Mouse (Mus musculus): ENCODE results near the gene Dstyk. TPM values are rescaled to one million over a fixed set of nuclear protein-coding genes. Genes with fewer than 3 reads are reported as not detected.

Gene Dstyk
- polyA plus RNA-seq, 1 experiment from 2014 or later: 12.4 TPM

DNA sequence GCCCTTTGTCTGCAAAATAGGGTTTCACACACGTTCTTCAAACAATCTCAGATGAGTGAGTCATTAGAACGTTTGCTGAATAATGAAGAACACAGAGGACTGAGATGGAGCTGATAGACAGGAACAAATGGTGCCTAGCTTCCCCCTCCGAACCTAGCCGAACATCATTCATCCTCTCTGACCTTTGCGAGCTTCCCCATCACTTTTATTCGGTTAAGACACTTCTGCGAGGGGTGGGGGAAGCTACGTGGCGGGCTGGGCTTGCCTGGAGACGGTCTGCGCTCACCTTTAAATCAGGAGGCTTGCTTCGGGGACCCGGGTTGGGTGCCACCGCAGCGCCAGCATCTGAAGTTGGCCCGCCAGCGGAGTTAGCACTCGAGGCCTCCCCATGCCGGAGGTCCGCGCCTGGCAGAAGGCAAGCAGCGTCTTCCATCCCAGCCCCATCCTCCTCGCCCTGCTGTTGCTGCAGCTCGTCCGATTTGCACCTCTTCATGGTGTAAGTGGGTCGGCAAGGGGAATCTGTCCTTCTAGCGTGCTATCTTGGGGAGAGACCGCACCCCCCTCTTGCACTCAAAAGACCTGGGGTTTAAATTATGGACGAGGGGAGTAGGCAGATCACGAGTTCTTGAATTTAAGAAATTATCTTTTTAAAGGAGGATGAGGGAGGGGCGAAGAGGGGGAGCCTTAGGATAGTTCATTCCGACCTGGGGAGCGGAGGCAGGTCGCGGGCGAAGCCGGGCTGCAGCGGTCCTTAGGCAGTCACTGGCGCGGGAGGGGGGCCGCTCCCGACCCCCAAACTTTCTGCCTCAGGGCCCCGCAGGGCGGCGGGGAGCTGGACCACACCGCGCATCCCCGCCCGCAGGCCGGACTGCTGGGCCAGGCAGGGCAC is 26.4 kb upstream of the Dstyk start, which contains the start of gene Tmcc2:
Gene Tmcc2 (minus strand): TSS at position 591 of the 889 bp plus-strand sequence.
- WGBS: under 1% methylated on average over 50 of the region's 50 CpGs
- Histone ChIP-seq H3K9me3 (no peaks in the 10 kb centered on the region), H3K27me3 (replicated peaks) (no peaks in the 10 kb centered on the region), H3K9ac (peak within 1 kb of the TSS; percentile 79), H3K36me3 (replicated peaks) (no peaks in the 10 kb centered on the region), H3K4me3 (peak within 1 kb of the TSS; percentile 60), H3K4me2 (peak within 1 kb of the TSS; percentile 83), H3K4me1 (peaks cover 53% of the 10 kb centered on the region), H3K27ac (peak within 1 kb of the TSS; percentile 90)
- ATAC-seq (replicated peaks): peak; percentile 38

DNA sequence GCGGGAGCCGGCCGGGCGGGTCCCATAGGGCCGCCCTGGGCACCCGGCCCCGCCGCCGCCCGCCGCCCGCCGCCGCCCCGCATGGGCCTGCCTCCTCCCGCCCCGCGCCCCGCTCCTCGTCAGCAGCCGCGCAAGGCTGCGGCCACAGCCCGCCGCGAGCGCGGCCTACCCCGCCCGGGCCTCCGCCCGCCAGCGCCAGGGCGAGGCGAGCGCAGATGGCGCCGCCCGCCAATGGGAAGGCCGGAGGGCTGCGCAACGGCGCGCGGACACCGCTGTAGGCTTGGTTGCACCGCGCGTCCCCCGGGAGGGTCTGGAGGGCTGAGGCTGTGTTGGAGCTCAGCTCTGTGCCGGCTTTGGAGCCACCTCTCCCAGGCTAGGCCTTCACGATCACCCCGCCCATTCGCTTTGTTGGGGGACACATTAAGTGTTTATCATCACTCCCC is 25.8 kb upstream of the Dstyk start:
- Histone ChIP-seq H3K36me3 (replicated peaks) (no peaks in the 10 kb centered on the region), H3K27me3 (replicated peaks) (no peaks in the 10 kb centered on the region), H3K27ac (peak overlapping the region; percentile 90), H3K4me3 (peak overlapping the region; percentile 60), H3K9ac (peak overlapping the region; percentile 79), H3K9me3 (no peaks in the 10 kb centered on the region), H3K4me1 (peaks cover 46% of the 10 kb centered on the region), H3K4me2 (peak overlapping the region; percentile 83)
- peak; percentile 95 for ATAC-seq (replicated peaks)
- WGBS: under 1% methylated on average over 45 of the region's 54 CpGs

DNA sequence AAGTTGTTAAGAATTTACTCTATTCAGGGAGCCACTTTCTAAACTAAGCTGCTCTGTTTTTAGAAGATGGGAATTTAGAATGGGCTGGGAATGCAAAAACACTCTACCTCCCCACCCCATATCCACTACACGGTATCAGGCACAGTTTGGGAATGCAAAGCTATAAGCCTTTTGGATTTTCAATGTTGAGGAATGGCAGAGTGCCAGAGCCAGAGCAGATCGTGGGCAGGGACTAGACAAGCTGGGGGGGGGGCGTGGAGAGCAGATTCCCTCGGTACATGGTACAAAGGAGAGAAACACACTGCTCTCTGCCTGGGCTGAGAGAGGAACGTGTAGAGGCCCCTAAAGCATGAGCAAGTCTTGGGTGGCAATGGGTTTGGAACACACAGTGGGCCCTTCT is 24.5 kb upstream of the Dstyk start:
- H3K4me2 ChIP-seq: no peak overlapping the region
- H3K9ac ChIP-seq: no peak overlapping the region
- H3K9me3 ChIP-seq: no peaks in the 10 kb centered on the region
- no peak overlapping the region for H3K4me3 ChIP-seq
- H3K27me3 ChIP-seq (replicated peaks): no peaks in the 10 kb centered on the region
- H3K27ac ChIP-seq: no peak overlapping the region
- ATAC-seq (replicated peaks): no peak
- WGBS: 57% methylated on average over 5 of the region's 5 CpGs
- no peaks in the 10 kb centered on the region for H3K36me3 ChIP-seq (replicated peaks)
- peaks cover 37% of the 10 kb centered on the region for H3K4me1 ChIP-seq

GRCm38 (mm10) chr1:132396705-132397104 is 20.6 kb upstream of the Dstyk start:
- H3K36me3 ChIP-seq (replicated peaks): no peaks in the 10 kb centered on the region
- no peak overlapping the region for H3K4me2 ChIP-seq
- H3K9ac ChIP-seq: no peak overlapping the region
- no peak for ATAC-seq (replicated peaks)
- no peaks in the 10 kb centered on the region for H3K9me3 ChIP-seq
- H3K27me3 ChIP-seq (replicated peaks): no peaks in the 10 kb centered on the region
- WGBS: 61% methylated on average over 2 of the region's 2 CpGs
- no peak overlapping the region for H3K27ac ChIP-seq
- H3K4me1 ChIP-seq: peaks cover 10% of the 10 kb centered on the region
- no peak overlapping the region for H3K4me3 ChIP-seq

GRCm38 (mm10) chr1:132400538-132400937 is 16.8 kb upstream of the Dstyk start:
- no peak overlapping the region for H3K4me3 ChIP-seq
- ATAC-seq (replicated peaks): no peak
- no peak overlapping the region for H3K9ac ChIP-seq
- H3K36me3 ChIP-seq (replicated peaks): no peaks in the 10 kb centered on the region
- no peak overlapping the region for H3K27ac ChIP-seq
- WGBS: 65% methylated on average over 1 of the region's 1 CpGs
- no peaks in the 10 kb centered on the region for H3K27me3 ChIP-seq (replicated peaks)
- H3K4me1 ChIP-seq: no peaks in the 10 kb centered on the region
- no peaks in the 10 kb centered on the region for H3K9me3 ChIP-seq
- no peak overlapping the region for H3K4me2 ChIP-seq

GRCm38 (mm10) chr1:132401843-132402242 is 15.5 kb upstream of the Dstyk start:
- ATAC-seq (replicated peaks): no peak
- H3K36me3 ChIP-seq (replicated peaks): no peaks in the 10 kb centered on the region
- no peaks in the 10 kb centered on the region for H3K9me3 ChIP-seq
- H3K9ac ChIP-seq: no peak overlapping the region
- 92% methylated on average over 1 of the region's 1 CpGs for WGBS
- no peaks in the 10 kb centered on the region for H3K27me3 ChIP-seq (replicated peaks)
- H3K27ac ChIP-seq: no peak overlapping the region
- H3K4me3 ChIP-seq: no peak overlapping the region
- H3K4me1 ChIP-seq: no peaks in the 10 kb centered on the region
- no peak overlapping the region for H3K4me2 ChIP-seq

DNA sequence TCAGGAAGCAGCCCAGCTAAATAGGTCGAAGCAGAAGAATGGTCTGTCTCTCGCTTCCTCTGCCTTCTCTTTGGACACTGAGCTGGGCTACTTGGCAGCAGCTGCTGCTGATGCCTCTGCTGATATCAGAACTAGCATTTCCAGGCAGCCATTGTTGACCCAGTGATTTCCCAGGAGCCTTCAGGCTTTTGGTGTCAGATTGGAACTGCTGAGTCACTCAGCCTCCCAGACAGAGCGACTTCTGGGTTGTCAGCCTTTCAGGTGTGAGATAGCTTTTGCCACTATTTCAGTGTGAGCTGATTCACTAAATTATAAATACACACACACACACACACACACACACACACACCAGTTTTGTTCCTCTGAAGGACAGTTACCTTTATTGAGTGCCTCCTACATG is 6.7 kb upstream of the Dstyk start:
- Histone ChIP-seq H3K4me3 (no peak overlapping the region), H3K27ac (no peak overlapping the region), H3K36me3 (replicated peaks) (no peaks in the 10 kb centered on the region), H3K4me2 (no peak overlapping the region), H3K27me3 (replicated peaks) (no peaks in the 10 kb centered on the region), H3K4me1 (no peaks in the 10 kb centered on the region), H3K9ac (no peak overlapping the region), H3K9me3 (no peaks in the 10 kb centered on the region)
- no peak for ATAC-seq (replicated peaks)
- 89% methylated on average over 3 of the region's 3 CpGs for WGBS

- H3K4me1 ChIP-seq: peaks cover 25% of the 10 kb centered on the region
- ATAC-seq (replicated peaks): no peak
- H3K36me3 ChIP-seq (replicated peaks): no peaks in the 10 kb centered on the region
- peak overlapping the region; percentile 89; the same call in 1 of the 2 replicates for H3K4me2 ChIP-seq
- H3K27ac ChIP-seq: no peak overlapping the region
- H3K4me3 ChIP-seq: peak overlapping the region; percentile 91; the same call in 1 of the 2 replicates
- H3K9ac ChIP-seq: no peak overlapping the region
- no peaks in the 10 kb centered on the region for H3K27me3 ChIP-seq (replicated peaks)
- no peaks in the 10 kb centered on the region for H3K9me3 ChIP-seq
- 76% methylated on average over 8 of the region's 8 CpGs for WGBS
Observed at GRCm38 (mm10) chr1:132416244-132416942, 962 bp upstream of the Dstyk start.

GRCm38 (mm10) chr1:132416943-132417290 is 438 bp upstream of the Dstyk start:
- Histone ChIP-seq H3K4me1 (peaks cover 25% of the 10 kb centered on the region), H3K27ac (peak overlapping the region; percentile 91), H3K4me2 (peak overlapping the region; percentile 89), H3K4me3 (peak overlapping the region; percentile 91), H3K27me3 (replicated peaks) (no peaks in the 10 kb centered on the region), H3K9me3 (no peaks in the 10 kb centered on the region), H3K36me3 (replicated peaks) (no peaks in the 10 kb centered on the region), H3K9ac (peak overlapping the region; percentile 91)
- no peak for ATAC-seq (replicated peaks)
- 16% methylated on average over 6 of the region's 6 CpGs for WGBS

- Histone ChIP-seq H3K27ac (no peak overlapping the region), H3K4me3 (no peak overlapping the region), H3K9ac (no peak overlapping the region), H3K4me1 (peaks cover 26% of the 10 kb centered on the region), H3K9me3 (no peaks in the 10 kb centered on the region), H3K4me2 (no peak overlapping the region), H3K36me3 (replicated peaks) (0 out of 2 replicates have a peak, but pooled peaks cover 4% of the 10 kb centered on the region), H3K27me3 (replicated peaks) (no peaks in the 10 kb centered on the region)
- WGBS: 81% methylated on average over 2 of the region's 2 CpGs
- no peak for ATAC-seq (replicated peaks)
Observed at GRCm38 (mm10) chr1:132420206-132420605, 2.9 kb downstream of the Dstyk start.

GRCm38 (mm10) chr1:132420662-132421061 is 3.3 kb downstream of the Dstyk start:
- H3K9me3 ChIP-seq: no peaks in the 10 kb centered on the region
- H3K4me3 ChIP-seq: no peak overlapping the region
- ATAC-seq (replicated peaks): no peak
- 90% methylated on average over 7 of the region's 7 CpGs for WGBS
- no peak overlapping the region for H3K27ac ChIP-seq
- 0 out of 2 replicates have a peak, but pooled peaks cover 4% of the 10 kb centered on the region for H3K36me3 ChIP-seq (replicated peaks)
- no peak overlapping the region for H3K4me2 ChIP-seq
- no peak overlapping the region for H3K9ac ChIP-seq
- peaks cover 30% of the 10 kb centered on the region for H3K4me1 ChIP-seq
- no peaks in the 10 kb centered on the region for H3K27me3 ChIP-seq (replicated peaks)

DNA sequence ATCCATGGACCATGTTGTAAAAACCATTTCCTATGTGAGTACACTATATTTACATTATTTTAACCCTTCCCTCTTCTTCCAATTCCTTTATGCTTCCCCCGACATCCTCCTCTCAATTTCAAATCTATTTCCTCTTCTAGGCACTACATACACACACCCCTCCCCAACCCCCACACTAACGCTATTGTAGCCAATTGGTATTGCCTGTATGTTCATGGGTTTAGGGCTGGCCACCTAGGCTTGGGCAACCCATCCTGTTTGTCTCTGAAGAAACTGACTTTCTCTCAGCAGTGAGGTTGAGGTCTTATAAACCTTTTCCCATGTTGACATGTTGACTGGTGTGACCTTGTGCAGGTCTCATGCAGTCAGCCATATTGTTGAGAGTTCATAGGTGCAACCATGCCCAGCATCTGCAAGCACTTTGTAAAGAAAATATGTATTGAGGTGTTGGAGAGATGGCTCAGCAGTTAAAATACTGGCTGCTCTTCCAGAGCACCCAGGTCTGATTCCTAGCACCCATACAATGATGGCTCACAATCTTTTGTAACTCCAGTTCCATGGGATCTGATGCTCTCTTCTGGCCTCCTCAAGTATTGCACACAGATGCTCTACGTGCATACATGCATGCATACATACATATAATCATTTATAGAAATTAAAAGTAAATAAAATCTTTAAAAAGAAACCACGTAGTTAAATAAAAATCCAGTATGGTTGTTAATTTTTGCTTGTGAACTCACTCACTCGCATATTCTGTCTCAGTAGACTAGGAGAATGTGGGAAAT is 5.7 kb downstream of the Dstyk start:
- ATAC-seq (replicated peaks): no peak
- H3K4me3 ChIP-seq: no peak overlapping the region
- H3K9me3 ChIP-seq: no peaks in the 10 kb centered on the region
- no peak overlapping the region for H3K27ac ChIP-seq
- WGBS: 95% methylated on average over 5 of the region's 5 CpGs
- no peak overlapping the region for H3K9ac ChIP-seq
- no peaks in the 10 kb centered on the region for H3K27me3 ChIP-seq (replicated peaks)
- H3K36me3 ChIP-seq (replicated peaks): 0 out of 2 replicates have a peak, but pooled peaks cover 4% of the 10 kb centered on the region
- peaks cover 22% of the 10 kb centered on the region for H3K4me1 ChIP-seq
- no peak overlapping the region for H3K4me2 ChIP-seq

Data from midbrain, embryonic 15.5 days (tissue).